Mouse (Mus musculus) stomach, postnatal 0 days (tissue): ENCODE measurements at regions not wholly inside any gene's neighbourhood (a gene's known extent, or its start where the extent isn't known, plus 50 kb on each side); places are given as distances from the start of the nearest gene placed in this dataset.

Experiments
- CTCF ChIP-seq: IDR thresholded peaks from 2 replicates; pipeline ENCODE4 v1.5.1; 2016; ENCODE audit warnings: antibody characterized with exemption, low read depth, mild to moderate bottlenecking, moderate library complexity
- EP300 ChIP-seq: optimal IDR thresholded peaks from 2 replicates; pipeline ENCODE3; 2016; ENCODE audit warnings: antibody characterized with exemption

GRCm38 (mm10) chr13:97698317-97698716, 62.1 kb downstream of the Gm10260 start:
- TF ChIP-seq CTCF (no peak), EP300 (no peak)
